Mouse (Mus musculus) hindbrain, embryonic 15.5 days (tissue): ENCODE data around the gene 2310022B05Rik. TPM values are rescaled to one million over a fixed set of nuclear protein-coding genes. Genes with fewer than 3 reads are reported as not detected.

ENCODE experiments used
- polyA plus RNA-seq: library from polyadenylated mRNA; unstranded; fragments of >200 nt; fragmentation: Nextera tagmentation; extraction: Ambion mirVana; gene quantifications from 2 replicates; pipeline ENCODE4 v1.2.1, GENCODE M21; 2015

The 2310022B05Rik gene
- polyA plus RNA-seq, 1 experiment from 2014 or later, result 23.8 TPM

Other genes with a start within 250 kb of the 2310022B05Rik start
- 16.4 TPM in 2 replicates for gene Pgbd5, start 223.7 kb downstream of the 2310022B05Rik start, polyA plus RNA-seq
- gene Cog2, start 142.6 kb downstream of the 2310022B05Rik start, polyA plus RNA-seq, result 31.5 and 32.4 TPM in 2 replicates
- 1.0 TPM in 2 replicates for gene Agt, start 93.7 kb downstream of the 2310022B05Rik start, polyA plus RNA-seq
- gene Capn9, start 87.3 kb downstream of the 2310022B05Rik start, polyA plus RNA-seq, result 0.07 and 0.26 TPM in 2 replicates
- 61.8 and 66.1 TPM in 2 replicates for gene Ttc13, start 58.6 kb upstream of the 2310022B05Rik start, polyA plus RNA-seq
- 35.6 and 40.2 TPM in 2 replicates for gene Arv1, start 58.8 kb upstream of the 2310022B05Rik start, polyA plus RNA-seq
- gene Fam89a, start 88.5 kb upstream of the 2310022B05Rik start, polyA plus RNA-seq, result 1.1 and 1.8 TPM in 2 replicates
- gene Trim67, start 129.7 kb upstream of the 2310022B05Rik start, polyA plus RNA-seq, result 28.5 and 29.6 TPM in 2 replicates
- gene Gnpat, start 199.7 kb upstream of the 2310022B05Rik start, polyA plus RNA-seq, result 74.7 and 79.5 TPM in 2 replicates
- 26.2 and 26.9 TPM in 2 replicates for gene 2810004N23Rik, start 199.8 kb upstream of the 2310022B05Rik start, polyA plus RNA-seq
- gene Exoc8, start 234.3 kb upstream of the 2310022B05Rik start, polyA plus RNA-seq, result 14.6 and 15.2 TPM in 2 replicates
- gene Sprtn, start 234.5 kb upstream of the 2310022B05Rik start, polyA plus RNA-seq, result 8.8 and 9.3 TPM in 2 replicates